Mouse (Mus musculus): ENCODE measurements around the gene Fam168b. TPM values are rescaled to one million over a fixed set of nuclear protein-coding genes. Genes with fewer than 3 reads are reported as not detected.

Fam168b gene
- polyA plus RNA-seq, 1 experiment from 2014 or later, result 132 TPM

- Histone ChIP-seq H3K4me2 (replicated peaks) (no peak overlapping the region), H3K27me3 (no peaks in the 10 kb centered on the region), H3K36me3 (peaks cover 40% of the 10 kb centered on the region), H3K27ac (no peak overlapping the region), H3K9ac (no peak overlapping the region), H3K4me3 (no peak overlapping the region), H3K4me1 (peaks cover 18% of the 10 kb centered on the region), H3K9me3 (no peaks in the 10 kb centered on the region)
- WGBS, result 90% methylated on average over 5 of the region's 5 CpGs
- no peak for ATAC-seq (ENCODE audit: insufficient number of reproducible peaks, insufficient read depth, low FRiP score, low TSS enrichment)
Observed at GRCm38 (mm10) chr1:34828528-34829294, 14.2 kb downstream of the Fam168b start.

- H3K27me3 ChIP-seq, result no peaks in the 10 kb centered on the region
- peaks cover 18% of the 10 kb centered on the region for H3K4me1 ChIP-seq
- WGBS, result 80% methylated on average over 7 of the region's 7 CpGs
- H3K4me2 ChIP-seq (replicated peaks), result no peak overlapping the region
- no peak overlapping the region for H3K4me3 ChIP-seq
- no peak overlapping the region for H3K9ac ChIP-seq
- no peaks in the 10 kb centered on the region for H3K9me3 ChIP-seq
- H3K36me3 ChIP-seq, result peaks cover 39% of the 10 kb centered on the region
- no peak overlapping the region for H3K27ac ChIP-seq
- ATAC-seq (ENCODE audit: insufficient number of reproducible peaks, insufficient read depth, low FRiP score, low TSS enrichment), result no peak
Observed at GRCm38 (mm10) chr1:34827900-34828299, 15.0 kb downstream of the Fam168b start.

GRCm38 (mm10) chr1:34825909-34826308 is 17.0 kb downstream of the Fam168b start:
- Histone ChIP-seq H3K9me3 (no peaks in the 10 kb centered on the region), H3K4me1 (peaks cover 11% of the 10 kb centered on the region), H3K4me3 (no peak overlapping the region), H3K4me2 (replicated peaks) (no peak overlapping the region), H3K27me3 (no peaks in the 10 kb centered on the region), H3K36me3 (peaks cover 53% of the 10 kb centered on the region), H3K9ac (no peak overlapping the region), H3K27ac (no peak overlapping the region)
- ATAC-seq (ENCODE audit: insufficient number of reproducible peaks, insufficient read depth, low FRiP score, low TSS enrichment), result no peak
- 94% methylated on average over 9 of the region's 9 CpGs for WGBS

- no peak for ATAC-seq (ENCODE audit: insufficient number of reproducible peaks, insufficient read depth, low FRiP score, low TSS enrichment)
- no peak overlapping the region for H3K4me3 ChIP-seq
- H3K9ac ChIP-seq, result no peak overlapping the region
- H3K4me2 ChIP-seq (replicated peaks), result no peak overlapping the region
- WGBS, result 90% methylated on average over 8 of the region's 8 CpGs
- peaks cover 69% of the 10 kb centered on the region for H3K36me3 ChIP-seq
- H3K9me3 ChIP-seq, result no peaks in the 10 kb centered on the region
- H3K4me1 ChIP-seq, result 0 out of 2 replicates have a peak, but pooled peaks cover 2% of the 10 kb centered on the region
- H3K27me3 ChIP-seq, result no peaks in the 10 kb centered on the region
- H3K27ac ChIP-seq, result no peak overlapping the region
Observed at GRCm38 (mm10) chr1:34824208-34824607, 18.7 kb downstream of the Fam168b start.

- Histone ChIP-seq H3K4me2 (replicated peaks) (no peak overlapping the region), H3K27ac (no peak overlapping the region), H3K9me3 (no peaks in the 10 kb centered on the region), H3K27me3 (no peaks in the 10 kb centered on the region), H3K4me3 (no peak overlapping the region), H3K9ac (no peak overlapping the region), H3K4me1 (0 out of 2 replicates have a peak, but pooled peaks cover 2% of the 10 kb centered on the region), H3K36me3 (peaks cover 70% of the 10 kb centered on the region)
- no peak for ATAC-seq (ENCODE audit: insufficient number of reproducible peaks, insufficient read depth, low FRiP score, low TSS enrichment)
- WGBS, result 94% methylated on average over 6 of the region's 6 CpGs
Observed at GRCm38 (mm10) chr1:34823353-34823752, 19.5 kb downstream of the Fam168b start.

- Histone ChIP-seq H3K36me3 (peaks cover 70% of the 10 kb centered on the region), H3K9me3 (no peaks in the 10 kb centered on the region), H3K4me3 (no peak overlapping the region), H3K4me1 (0 out of 2 replicates have a peak, but pooled peaks cover 2% of the 10 kb centered on the region), H3K4me2 (replicated peaks) (no peak overlapping the region), H3K27ac (no peak overlapping the region), H3K27me3 (no peaks in the 10 kb centered on the region), H3K9ac (no peak overlapping the region)
- WGBS, result 95% methylated on average over 7 of the region's 7 CpGs
- no peak for ATAC-seq (ENCODE audit: insufficient number of reproducible peaks, insufficient read depth, low FRiP score, low TSS enrichment)
Observed at GRCm38 (mm10) chr1:34822746-34823145, 20.1 kb downstream of the Fam168b start.

DNA sequence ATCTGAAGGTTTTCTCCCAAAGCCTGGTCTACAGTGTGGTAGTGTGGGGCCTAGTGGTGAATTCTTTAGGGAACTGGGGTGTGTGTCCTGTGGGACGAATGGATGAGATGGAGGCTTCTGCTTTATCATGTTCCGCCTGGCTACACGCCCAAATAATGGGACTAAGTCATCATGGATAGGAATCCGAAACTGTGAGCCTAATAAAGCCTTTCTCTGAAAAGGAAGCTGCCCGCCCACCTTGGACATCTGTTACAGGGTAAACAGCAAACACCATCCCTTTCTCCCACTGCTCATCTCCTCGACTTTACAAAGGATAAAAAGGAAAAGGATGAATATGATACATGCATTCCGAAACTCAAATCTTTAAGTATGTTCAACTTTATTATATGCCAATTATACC is 20.9 kb downstream of the Fam168b start:
- Histone ChIP-seq H3K4me2 (replicated peaks) (no peak overlapping the region), H3K27me3 (no peaks in the 10 kb centered on the region), H3K36me3 (peaks cover 70% of the 10 kb centered on the region), H3K27ac (no peak overlapping the region), H3K4me3 (no peak overlapping the region), H3K9ac (no peak overlapping the region), H3K9me3 (no peaks in the 10 kb centered on the region), H3K4me1 (0 out of 2 replicates have a peak, but pooled peaks cover 2% of the 10 kb centered on the region)
- ATAC-seq (ENCODE audit: insufficient number of reproducible peaks, insufficient read depth, low FRiP score, low TSS enrichment), result no peak
- WGBS, result 89% methylated on average over 7 of the region's 7 CpGs

DNA sequence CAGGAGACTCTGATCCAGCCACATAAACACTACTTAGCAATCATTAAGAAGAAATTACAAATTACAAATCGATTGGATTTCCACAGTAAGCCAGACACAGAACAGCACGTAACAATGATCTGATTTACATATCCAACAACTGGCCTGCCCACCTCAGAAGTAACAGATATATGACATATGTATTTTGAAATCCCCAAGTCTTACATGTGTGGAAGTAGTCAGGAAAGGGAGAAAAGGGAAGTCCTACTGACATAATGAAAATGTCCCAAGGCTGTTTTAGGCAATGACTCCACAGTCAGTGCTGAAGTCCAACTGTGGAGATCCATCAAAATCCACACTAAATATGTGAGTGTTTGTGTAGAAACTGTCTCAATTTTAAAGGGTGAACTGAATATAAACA is 21.5 kb downstream of the Fam168b start:
- no peaks in the 10 kb centered on the region for H3K27me3 ChIP-seq
- ATAC-seq (ENCODE audit: insufficient number of reproducible peaks, insufficient read depth, low FRiP score, low TSS enrichment), result no peak
- H3K4me1 ChIP-seq, result 0 out of 2 replicates have a peak, but pooled peaks cover 2% of the 10 kb centered on the region
- peaks cover 71% of the 10 kb centered on the region for H3K36me3 ChIP-seq
- H3K4me2 ChIP-seq (replicated peaks), result no peak overlapping the region
- no peak overlapping the region for H3K4me3 ChIP-seq
- H3K27ac ChIP-seq, result no peak overlapping the region
- 98% methylated on average over 2 of the region's 2 CpGs for WGBS
- H3K9ac ChIP-seq, result no peak overlapping the region
- no peaks in the 10 kb centered on the region for H3K9me3 ChIP-seq

DNA sequence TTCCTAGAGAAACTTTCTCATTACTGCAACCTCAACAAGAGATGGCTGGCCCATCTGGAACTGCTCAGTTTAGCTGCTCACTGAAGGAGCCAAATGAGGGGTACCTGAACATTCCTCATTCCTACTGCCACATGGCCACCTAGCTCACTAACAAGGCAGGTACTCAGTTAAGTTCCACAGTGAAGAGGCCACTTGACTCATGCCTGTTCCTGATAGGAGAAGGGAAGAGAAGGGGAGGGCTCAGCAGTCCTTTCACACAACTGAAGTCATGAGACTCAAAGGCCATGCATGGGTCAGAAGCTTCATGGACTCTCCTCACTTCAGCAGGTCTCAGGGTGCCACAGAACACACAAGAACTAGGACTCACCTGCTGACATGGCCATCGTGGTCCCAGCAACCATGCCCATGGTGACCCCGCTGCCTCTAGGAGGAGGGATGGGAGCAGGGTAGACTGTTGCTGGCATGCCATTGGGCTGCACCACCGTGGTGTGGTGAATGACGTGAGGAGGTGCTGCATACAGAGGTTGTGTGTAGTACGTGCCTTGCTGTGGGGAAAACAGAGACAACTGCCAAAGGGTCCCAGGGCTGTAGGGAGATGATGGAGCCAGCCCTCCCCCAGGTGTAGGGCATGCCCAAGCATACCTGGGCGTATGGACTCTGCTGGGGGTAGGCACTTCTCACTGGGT is 23.5 kb downstream of the Fam168b start:
- ATAC-seq (ENCODE audit: insufficient number of reproducible peaks, insufficient read depth, low FRiP score, low TSS enrichment), result no peak
- Histone ChIP-seq H3K4me2 (replicated peaks) (no peak overlapping the region), H3K4me3 (no peak overlapping the region), H3K9me3 (no peaks in the 10 kb centered on the region), H3K27me3 (no peaks in the 10 kb centered on the region), H3K36me3 (peaks cover 84% of the 10 kb centered on the region), H3K9ac (no peak overlapping the region), H3K27ac (no peak overlapping the region), H3K4me1 (no peaks in the 10 kb centered on the region)
- WGBS, result 95% methylated on average over 6 of the region's 6 CpGs

DNA sequence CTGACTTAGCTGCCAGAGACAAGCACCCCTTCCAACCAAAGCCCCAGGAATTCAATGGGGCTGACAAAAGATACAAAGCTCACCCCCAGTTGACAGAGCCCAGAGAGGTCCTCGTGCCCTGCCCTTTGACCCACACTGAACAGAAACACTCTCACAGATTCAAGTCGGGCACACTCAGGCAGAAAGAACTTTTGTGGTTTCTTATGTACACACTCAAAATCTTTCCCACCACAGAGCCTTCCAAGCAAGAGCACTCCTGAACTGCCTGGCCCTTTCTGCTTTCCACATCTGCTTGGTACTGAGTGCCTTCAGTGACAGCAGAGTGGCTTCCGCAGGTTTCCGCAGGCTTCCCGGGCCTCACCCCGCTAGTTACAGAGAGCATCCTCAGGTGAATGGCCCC is 27.0 kb downstream of the Fam168b start:
- Histone ChIP-seq H3K27ac (no peak overlapping the region), H3K36me3 (peaks cover 98% of the 10 kb centered on the region), H3K9me3 (no peaks in the 10 kb centered on the region), H3K4me1 (no peaks in the 10 kb centered on the region), H3K9ac (no peak overlapping the region), H3K4me2 (replicated peaks) (no peak overlapping the region), H3K4me3 (no peak overlapping the region), H3K27me3 (no peaks in the 10 kb centered on the region)
- no peak for ATAC-seq (ENCODE audit: insufficient number of reproducible peaks, insufficient read depth, low FRiP score, low TSS enrichment)
- WGBS, result 84% methylated on average over 6 of the region's 6 CpGs

GRCm38 (mm10) chr1:34812407-34813247 is 30.2 kb downstream of the Fam168b start:
- Histone ChIP-seq H3K4me3 (no peak overlapping the region), H3K9ac (no peak overlapping the region), H3K27ac (no peak overlapping the region), H3K4me1 (no peaks in the 10 kb centered on the region), H3K9me3 (no peaks in the 10 kb centered on the region), H3K4me2 (replicated peaks) (no peak overlapping the region), H3K36me3 (peaks cover 82% of the 10 kb centered on the region), H3K27me3 (no peaks in the 10 kb centered on the region)
- WGBS, result 92% methylated on average over 13 of the region's 13 CpGs
- no peak for ATAC-seq (ENCODE audit: insufficient number of reproducible peaks, insufficient read depth, low FRiP score, low TSS enrichment)
